Mouse (Mus musculus) liver, embryonic 14.5 days (tissue): ENCODE results near the gene Sstr3.

Experiments
- CTCF ChIP-seq: IDR thresholded peaks from 2 replicates; pipeline ENCODE4 v1.5.1; 2016; ENCODE audit warnings: antibody characterized with exemption, low read depth, control low read depth
- EP300 ChIP-seq: IDR thresholded peaks from 2 replicates; pipeline ENCODE4 v1.6.1; 2016; ENCODE audit warnings: antibody characterized with exemption, low read depth

- TF ChIP-seq CTCF (no peak), EP300 (no peak)
Observed at GRCm38 (mm10) chr15:78515759-78516158, 28.7 kb downstream of the Sstr3 start.
